Mouse (Mus musculus) embryo, embryonic 10.5 days (tissue): ENCODE results near the gene Tubb4a.
"Not testable (repeated sequence)": the region's sequence is repeated elsewhere in the genome, so short reads cannot be mapped to it uniquely, and the experiment has no call there.

Source experiments
- DNase-seq: peaks from one replicate; pipeline ENCODE4 v3.0.0-alpha.2; 2015; ENCODE audit warnings: low spot score

The Tubb4a gene

GRCm38 (mm10) chr17:57087049-57087832, at the start of gene Tubb4a:
Tubb4a (minus strand) TSS chr17:57087782.
- peak; percentile 66 for DNase-seq

- DNase-seq = no peak
Measured at GRCm38 (mm10) chr17:57135635-57136034, 48.1 kb upstream of the Tubb4a start.

- DNase-seq = no peak
Measured at GRCm38 (mm10) chr17:57134693-57135092, 47.1 kb upstream of the Tubb4a start.

DNA sequence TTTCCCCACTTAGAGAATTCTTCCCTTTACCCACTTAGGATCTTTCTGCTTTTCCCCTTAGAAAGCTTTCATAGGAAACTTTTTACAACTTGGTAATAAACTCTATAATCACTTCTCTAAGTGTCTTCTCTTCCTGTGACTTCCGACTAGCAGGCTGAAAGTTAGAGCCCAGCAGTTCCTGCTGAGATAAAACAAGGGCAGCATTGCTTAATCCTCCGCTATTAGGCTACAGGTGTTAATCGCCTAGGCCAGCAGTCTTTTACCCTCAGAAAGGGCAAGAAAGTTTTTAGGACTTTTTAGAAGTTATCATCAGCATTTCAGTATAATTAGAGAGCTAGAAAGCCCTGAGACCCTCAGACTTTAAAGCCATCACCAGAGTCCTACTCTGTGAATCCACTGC, 46.4 kb upstream of the Tubb4a start:
- DNase-seq = not testable (repeated sequence)

GRCm38 (mm10) chr17:57131793-57132192, 44.2 kb upstream of the Tubb4a start:
- DNase-seq = no peak

DNA sequence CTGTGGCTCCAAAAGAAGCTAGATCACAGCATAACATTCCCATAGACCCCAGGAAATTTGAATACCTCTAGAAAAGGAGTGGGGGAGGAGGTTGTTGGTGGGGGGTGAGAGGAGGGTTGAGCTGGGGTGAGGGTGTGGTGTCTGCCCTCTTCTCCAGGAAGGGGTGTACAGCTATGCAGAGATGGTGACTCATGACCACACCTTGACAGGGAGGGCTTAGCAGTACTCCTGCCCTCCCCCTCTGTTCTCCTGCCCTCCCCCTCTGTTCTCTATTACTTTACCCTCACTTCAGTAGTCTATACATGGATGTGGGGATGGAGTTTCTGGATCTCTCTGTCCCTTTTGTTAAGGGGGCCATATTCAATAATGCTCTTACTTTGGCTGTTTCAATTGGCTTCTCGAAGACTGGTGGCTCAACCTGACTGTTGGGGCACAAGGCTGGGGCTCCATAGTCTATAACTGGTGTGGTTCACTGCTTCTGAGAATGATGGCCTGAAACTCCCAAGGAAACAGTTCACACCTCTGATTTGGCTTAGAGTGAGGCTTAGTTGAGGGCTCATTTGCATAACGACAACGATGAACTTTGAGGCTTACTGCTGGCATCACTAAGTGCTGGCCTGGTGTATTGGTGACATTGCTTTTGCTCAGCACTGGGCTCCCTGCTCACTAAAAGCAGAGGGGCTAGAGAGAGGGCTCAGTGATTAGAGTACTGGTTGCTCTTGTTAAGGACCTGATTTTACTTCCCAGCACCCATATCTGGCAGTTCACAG, 38.5 kb upstream of the Tubb4a start:
- no peak for DNase-seq

- DNase-seq = no peak
Measured at GRCm38 (mm10) chr17:57124792-57125191, 37.2 kb upstream of the Tubb4a start.

GRCm38 (mm10) chr17:57123192-57124118, 35.9 kb upstream of the Tubb4a start:
- no peak for DNase-seq

DNA sequence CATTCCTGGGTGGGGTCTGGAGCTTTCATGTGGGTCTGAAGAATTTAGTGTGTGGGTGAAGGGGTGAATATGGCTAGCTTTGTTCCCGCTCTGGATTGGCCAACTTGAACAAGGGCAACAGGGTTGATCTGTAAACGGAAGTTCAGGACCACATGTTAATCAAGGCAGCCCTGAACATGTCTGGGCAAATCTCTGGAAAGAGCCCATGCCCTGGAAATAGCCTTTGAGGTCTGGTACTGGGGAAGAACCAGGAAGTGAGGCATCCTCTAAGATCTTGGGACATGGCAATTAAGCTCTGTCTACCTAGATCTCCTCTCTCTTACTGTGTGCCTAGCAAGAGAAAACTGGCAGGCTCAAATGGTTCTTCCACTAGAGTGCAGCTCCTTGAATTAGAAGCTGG, 34.3 kb upstream of the Tubb4a start:
- no peak for DNase-seq

DNA sequence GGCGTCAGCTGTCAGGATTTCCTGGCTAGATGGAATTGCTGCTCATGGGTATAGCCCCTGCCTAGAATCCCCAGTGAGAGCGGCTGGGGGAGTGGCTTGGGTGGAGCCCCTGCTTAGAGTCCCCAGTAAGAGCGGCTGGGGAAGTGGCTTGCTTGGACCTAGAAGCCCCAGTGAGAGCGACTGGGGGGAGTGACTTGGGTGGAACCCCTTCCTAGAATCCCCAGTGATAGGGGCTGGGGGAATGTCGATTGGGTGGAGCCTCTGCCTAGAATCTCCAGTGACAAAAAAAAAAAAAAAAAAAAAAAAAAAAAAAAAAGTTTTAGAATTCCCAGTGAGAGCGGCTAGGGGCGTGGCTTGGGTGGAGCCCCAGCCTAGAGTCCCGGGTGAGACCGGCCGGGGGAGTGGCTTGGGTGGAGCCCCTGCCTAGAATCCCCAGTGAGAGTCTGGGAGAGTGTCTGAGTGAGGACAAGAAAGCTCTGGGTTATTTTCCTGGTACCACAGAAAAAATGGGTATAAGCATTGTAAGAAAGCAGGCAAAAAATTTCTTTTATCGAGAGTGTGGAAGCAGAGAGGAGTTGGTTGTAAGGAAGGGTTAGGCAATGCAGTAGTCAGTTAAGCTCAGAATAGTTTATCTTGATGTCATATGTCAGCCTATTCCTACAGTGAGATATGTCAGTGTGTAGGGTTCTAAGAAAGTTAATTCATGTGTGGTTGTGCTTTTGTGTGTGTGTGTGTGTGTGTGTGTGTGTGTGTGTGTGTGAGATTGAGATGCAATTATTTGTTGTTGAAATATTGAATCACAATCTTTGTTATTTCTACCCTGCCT, 31.2 kb upstream of the Tubb4a start:
- peak; percentile 75 for DNase-seq

DNA sequence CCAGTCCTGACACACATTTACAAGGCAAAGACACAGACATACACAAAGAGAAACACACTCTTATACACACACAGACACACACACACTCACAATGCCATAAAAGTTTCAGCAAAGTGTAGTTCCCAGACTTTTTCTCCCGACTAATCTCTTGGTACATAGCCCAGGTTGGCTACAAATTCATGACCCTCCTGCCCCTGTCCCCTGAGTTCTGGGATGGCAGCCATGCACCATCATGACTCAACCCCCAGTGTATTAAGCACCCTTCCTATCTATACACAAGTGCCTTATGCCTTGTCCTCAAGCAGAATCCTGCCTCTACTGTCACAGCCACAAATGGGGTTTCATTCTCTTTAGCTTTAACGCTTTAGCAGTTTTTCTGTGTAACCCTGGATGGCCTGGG, 29.2 kb upstream of the Tubb4a start:
- DNase-seq = no peak

- DNase-seq = no peak
Measured at GRCm38 (mm10) chr17:57112768-57113474, 25.3 kb upstream of the Tubb4a start.

GRCm38 (mm10) chr17:57110005-57110404, 22.4 kb upstream of the Tubb4a start:
- no peak for DNase-seq

- DNase-seq = no peak
Measured at GRCm38 (mm10) chr17:57108666-57109171, 21.1 kb upstream of the Tubb4a start.

- no peak for DNase-seq
Measured at GRCm38 (mm10) chr17:57108040-57108665, 20.6 kb upstream of the Tubb4a start.

DNA sequence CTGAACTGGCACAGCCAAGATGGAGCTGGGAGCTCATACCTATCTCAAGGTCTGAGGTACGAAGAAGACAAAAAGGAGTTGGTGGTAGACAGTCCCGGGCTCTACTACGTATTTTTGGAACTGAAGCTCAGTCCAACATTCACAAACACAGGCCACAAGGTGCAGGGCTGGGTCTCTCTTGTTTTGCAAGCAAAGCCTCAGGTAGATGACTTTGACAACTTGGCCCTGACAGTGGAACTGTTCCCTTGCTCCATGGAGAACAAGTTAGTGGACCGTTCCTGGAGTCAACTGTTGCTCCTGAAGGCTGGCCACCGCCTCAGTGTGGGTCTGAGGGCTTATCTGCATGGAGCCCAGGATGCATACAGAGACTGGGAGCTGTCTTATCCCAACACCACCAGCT, 19.5 kb upstream of the Tubb4a start:
- DNase-seq = no peak

GRCm38 (mm10) chr17:57106035-57106368, 18.4 kb upstream of the Tubb4a start:
- DNase-seq = no peak

- peak; percentile 82 for DNase-seq
Measured at GRCm38 (mm10) chr17:57105181-57106034, 17.8 kb upstream of the Tubb4a start, which contains the start of gene Tnfsf9. Tnfsf9 (plus strand) TSS chr17:57105325.

DNA sequence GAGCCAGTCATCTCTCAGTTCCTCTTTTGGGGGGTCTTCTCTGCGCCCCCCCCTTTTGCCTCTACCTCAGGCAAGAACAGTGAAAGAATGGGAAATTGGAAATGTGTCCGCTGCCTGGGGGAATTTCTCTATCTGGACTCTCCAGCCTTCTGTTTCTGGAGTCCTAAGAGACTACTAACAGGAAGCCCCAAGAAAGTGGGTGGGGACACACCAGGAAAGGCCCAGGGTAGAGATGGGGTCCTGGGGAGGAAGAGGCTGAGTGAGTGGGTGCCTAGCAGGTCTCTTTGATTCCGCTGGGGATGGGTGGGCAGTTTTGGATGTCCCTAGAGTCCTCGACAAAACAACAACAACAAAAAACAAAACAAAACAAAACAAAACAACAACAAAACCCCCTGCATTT, 16.9 kb upstream of the Tubb4a start:
- DNase-seq = no peak
